Mouse (Mus musculus) forelimb bud, embryonic 11.5 days (tissue): ENCODE results near the gene Lpar1.

ENCODE experiments used
- DNase-seq: peaks from one replicate; pipeline ENCODE4 v3.0.0-alpha.2; 2012; ENCODE audit warnings: low read depth, low spot score

The Lpar1 gene

GRCm38 (mm10) chr4:58448825-58449224 is 104.9 kb downstream of the Lpar1 start:
- no peak for DNase-seq

GRCm38 (mm10) chr4:58447841-58448240 is 105.9 kb downstream of the Lpar1 start:
- DNase-seq: no peak

- no peak for DNase-seq
Measured at GRCm38 (mm10) chr4:58445846-58446245, 107.9 kb downstream of the Lpar1 start.

- DNase-seq: no peak
Measured at GRCm38 (mm10) chr4:58442338-58442737, 111.4 kb downstream of the Lpar1 start.

GRCm38 (mm10) chr4:58438654-58439053 is 115.0 kb downstream of the Lpar1 start:
- no peak for DNase-seq

GRCm38 (mm10) chr4:58437271-58437670 is 116.4 kb downstream of the Lpar1 start:
- DNase-seq: no peak

GRCm38 (mm10) chr4:58423276-58423930 is 130.3 kb downstream of the Lpar1 start:
- DNase-seq: no peak

- no peak for DNase-seq
Measured at GRCm38 (mm10) chr4:58419225-58419624, 134.5 kb downstream of the Lpar1 start.

- DNase-seq: no peak
Measured at GRCm38 (mm10) chr4:58417319-58417718, 136.4 kb downstream of the Lpar1 start.

GRCm38 (mm10) chr4:58415537-58415936 is 138.2 kb downstream of the Lpar1 start:
- DNase-seq: no peak

GRCm38 (mm10) chr4:58413188-58414185 is 140.2 kb downstream of the Lpar1 start:
- DNase-seq: no peak

GRCm38 (mm10) chr4:58401973-58402501 is 151.7 kb downstream of the Lpar1 start:
- DNase-seq: no peak

GRCm38 (mm10) chr4:58400861-58401341 is 152.8 kb downstream of the Lpar1 start:
- no peak for DNase-seq
